Mouse (Mus musculus) kidney, embryonic 14.5 days (tissue): ENCODE measurements around the gene Mybpc3. TPM values are rescaled to one million over a fixed set of nuclear protein-coding genes. Genes with fewer than 3 reads are reported as not detected.

Source experiments
- ATAC-seq: fragments of 200-750 bp; cut with Nextera tagmentation; 2 replicates; pipeline ENCODE4 v1.8.0; 2017; ENCODE audit warnings: moderate number of reproducible peaks, mild to moderate bottlenecking, moderate TSS enrichment, moderate library complexity; ENCODE audit not compliant: low FRiP score, low TSS enrichment
- H3K27ac ChIP-seq: fragments of 300-500 bp; sonication (generic); 2 replicates; pipeline ENCODE4 v1.5.1; 2014; ENCODE audit warnings: low read depth, mild to moderate bottlenecking, low read length, moderate library complexity, mixed read lengths
- H3K27me3 ChIP-seq: fragments of 300-500 bp; sonication (generic); 2 replicates; pipeline ENCODE4 v1.6.1; 2014; ENCODE audit warnings: mild to moderate bottlenecking, low read length; ENCODE audit not compliant: control insufficient read depth, insufficient read depth
- H3K36me3 ChIP-seq: fragments of 300-500 bp; sonication (generic); 2 replicates; pipeline ENCODE4 v1.6.1; 2014; ENCODE audit warnings: low read length, mixed read lengths; ENCODE audit not compliant: control insufficient read depth, insufficient read depth
- H3K4me1 ChIP-seq: fragments of 300-500 bp; sonication (generic); 2 replicates; pipeline ENCODE4 v1.6.1; 2014; ENCODE audit warnings: low read length, mixed read lengths; ENCODE audit not compliant: control insufficient read depth, insufficient read depth
- H3K4me2 ChIP-seq: fragments of 300-500 bp; sonication (generic); replicated peaks from 2 replicates; pipeline ENCODE4 v1.6.1; 2014; ENCODE audit warnings: low read depth, mild to moderate bottlenecking, low read length
- H3K4me3 ChIP-seq: fragments of 300-500 bp; sonication (generic); 2 replicates; pipeline ENCODE4 v1.5.1; 2014; ENCODE audit warnings: mild to moderate bottlenecking, low read length
- H3K9ac ChIP-seq: fragments of 300-500 bp; sonication (generic); 2 replicates; pipeline ENCODE4 v1.6.1; 2014; ENCODE audit warnings: low read depth, mild to moderate bottlenecking, low read length, moderate library complexity
- H3K9me3 ChIP-seq: fragments of 300-500 bp; sonication (generic); 2 replicates; pipeline ENCODE4 v1.6.1; 2016; ENCODE audit warnings: low read length; ENCODE audit not compliant: control insufficient read depth
- WGBS: fragments of 180-500 bp; shearing (Covaris S2); extraction: QIAGEN DNeasy Blood & Tissue Kit; methylation state at CpG from one replicate; pipeline ENCODE4 v1.1.7; 2014; 5-methylcytosine and 5-hydroxymethylcytosine counted together
- polyA plus RNA-seq: library from polyadenylated mRNA; unstranded; fragments of >200 nt; fragmentation: Nextera tagmentation; extraction: Ambion mirVana; gene quantifications from 2 replicates; pipeline ENCODE4 v1.2.1, GENCODE M21; 2014

Mybpc3 gene
- polyA plus RNA-seq, 1 experiment from 2014 or later: not detected

DNA sequence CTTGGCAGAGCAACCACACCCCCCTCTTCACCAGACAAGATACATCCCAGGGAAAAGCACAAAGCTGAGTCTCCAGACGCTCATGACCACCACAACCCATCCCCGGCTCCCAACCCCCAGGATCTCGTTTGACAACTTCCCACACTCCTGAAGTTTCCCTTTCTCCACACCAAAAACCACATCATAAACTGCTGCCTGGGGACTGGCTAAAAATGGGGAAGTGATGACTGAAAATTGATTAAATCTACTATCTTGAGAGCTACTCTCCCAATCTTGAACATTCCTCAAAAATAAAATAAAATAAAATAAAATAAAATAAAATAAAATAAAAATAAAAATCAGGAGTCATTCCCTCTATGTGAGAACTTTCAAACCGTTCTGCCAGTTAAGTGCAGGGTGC is 45.0 kb downstream of the Mybpc3 start:
- ATAC-seq: no peak
- Histone ChIP-seq H3K27ac (no peak overlapping the region), H3K27me3 (no peaks in the 10 kb centered on the region), H3K36me3 (peaks cover 15% of the 10 kb centered on the region), H3K4me2 (no peak overlapping the region), H3K4me1 (no peaks in the 10 kb centered on the region), H3K9ac (no peak overlapping the region), H3K9me3 (no peaks in the 10 kb centered on the region), H3K4me3 (no peak overlapping the region)
- 80% methylated on average over 4 of the region's 4 CpGs for WGBS

DNA sequence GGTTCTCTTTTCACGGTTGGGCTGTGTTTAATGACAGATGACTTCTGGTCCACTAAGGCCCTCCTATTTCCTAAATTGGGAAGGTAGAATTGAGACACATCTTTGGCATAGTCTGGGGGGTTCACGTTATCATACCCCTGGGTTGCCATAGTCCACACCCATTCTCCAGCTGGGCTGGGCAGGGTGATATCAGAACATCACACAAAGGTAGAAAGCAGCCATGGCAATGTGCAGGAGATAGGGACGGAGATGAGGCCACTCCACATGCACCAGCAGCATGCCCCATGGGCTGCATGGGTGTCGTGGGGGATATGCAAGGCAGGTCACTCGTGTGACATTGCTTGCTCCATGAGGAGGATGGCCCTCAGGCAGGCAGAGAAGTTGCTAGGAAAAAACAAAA is 45.6 kb downstream of the Mybpc3 start:
- Histone ChIP-seq H3K9me3 (no peaks in the 10 kb centered on the region), H3K4me3 (no peak overlapping the region), H3K27ac (no peak overlapping the region), H3K27me3 (no peaks in the 10 kb centered on the region), H3K36me3 (peaks cover 13% of the 10 kb centered on the region), H3K9ac (no peak overlapping the region), H3K4me2 (no peak overlapping the region), H3K4me1 (no peaks in the 10 kb centered on the region)
- ATAC-seq: no peak
- 75% methylated on average over 5 of the region's 5 CpGs for WGBS

DNA sequence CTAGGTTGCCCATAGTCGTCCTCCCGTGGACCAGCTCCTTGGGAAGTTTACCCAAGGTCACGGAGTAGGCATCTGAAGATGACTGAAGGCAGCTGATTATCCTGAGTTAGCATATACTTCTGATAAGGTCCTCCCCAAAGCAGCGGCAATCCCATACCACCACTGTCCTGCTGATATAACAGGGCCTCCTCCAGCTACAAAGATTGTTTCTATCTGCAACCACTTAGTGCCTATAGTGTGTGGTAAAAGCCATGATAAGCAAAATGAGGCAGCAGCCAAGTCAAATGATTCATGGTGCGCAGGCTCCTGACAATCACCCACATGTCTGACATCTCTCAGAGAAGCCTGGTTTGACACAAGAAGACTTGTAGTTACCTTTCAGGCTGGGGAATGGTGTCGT is 47.0 kb downstream of the Mybpc3 start:
- ATAC-seq: no peak
- WGBS: 92% methylated on average over 6 of the region's 6 CpGs

DNA sequence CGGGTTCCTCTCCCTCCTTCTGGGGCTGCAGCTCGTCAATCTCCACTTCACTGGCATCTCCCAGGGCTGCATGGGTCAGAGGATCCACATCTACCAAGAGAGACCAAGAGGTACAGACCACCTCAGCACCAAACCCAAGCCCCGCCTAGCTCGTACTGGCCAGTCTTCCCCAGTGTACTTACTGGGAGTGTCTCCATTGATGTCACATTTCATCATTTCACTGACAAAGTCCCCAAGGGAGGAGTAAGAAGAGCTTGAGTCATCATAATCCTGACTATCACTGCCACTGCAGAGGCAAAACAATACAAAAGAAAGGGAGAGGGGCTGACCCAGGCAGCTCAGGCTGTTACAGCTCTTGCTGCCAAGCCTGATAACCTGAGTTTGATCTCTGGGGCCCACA is 49.7 kb downstream of the Mybpc3 start:
- H3K4me3 ChIP-seq: no peak overlapping the region

More for the DNA sequence above, 47.0 kb downstream of the Mybpc3 start:
- no peaks in the 10 kb centered on the region for H3K27me3 ChIP-seq
- no peak overlapping the region for H3K4me3 ChIP-seq
- no peaks in the 10 kb centered on the region for H3K4me1 ChIP-seq
- H3K4me2 ChIP-seq: no peak overlapping the region
- no peaks in the 10 kb centered on the region for H3K9me3 ChIP-seq
- no peak overlapping the region for H3K9ac ChIP-seq
- H3K36me3 ChIP-seq: peaks cover 14% of the 10 kb centered on the region
- no peak overlapping the region for H3K27ac ChIP-seq

DNA sequence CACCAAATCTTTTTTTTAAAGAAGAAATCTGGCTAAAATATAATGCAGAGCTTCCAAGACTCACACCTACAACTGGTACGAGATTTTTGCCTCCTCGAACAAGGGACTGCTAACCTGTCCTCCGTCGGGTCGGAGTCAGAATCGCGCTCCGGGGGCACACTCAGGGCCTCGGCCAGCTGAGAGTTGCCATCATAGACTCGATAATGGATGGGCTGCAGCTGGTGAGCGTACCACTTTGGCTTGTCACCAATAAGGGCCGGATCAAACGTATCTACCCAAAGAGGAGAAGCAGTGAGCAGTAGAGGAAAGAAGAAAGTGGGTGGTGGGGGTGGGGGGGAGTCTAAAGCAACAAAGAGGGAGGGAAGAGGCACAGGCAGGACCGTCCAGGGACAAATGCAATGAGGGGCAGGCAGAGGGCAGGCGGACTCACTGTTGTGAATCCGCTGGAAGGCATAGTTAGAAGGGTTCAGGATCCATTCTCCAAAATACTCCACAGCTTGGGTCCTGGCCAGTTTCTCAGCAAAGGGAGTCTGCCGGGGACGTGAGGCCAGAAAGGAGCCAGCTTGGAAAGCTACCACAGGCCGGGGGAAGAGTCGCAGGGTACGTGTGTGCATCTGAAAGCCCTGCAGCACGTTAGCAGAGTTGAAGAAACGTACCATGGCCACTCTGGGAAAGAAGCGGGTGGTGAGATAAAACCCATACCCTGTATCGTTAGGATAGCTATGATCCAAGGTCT is 51.8 kb downstream of the Mybpc3 start:
- H3K27ac ChIP-seq: no peak overlapping the region
- no peak for ATAC-seq
- no peak overlapping the region for H3K4me3 ChIP-seq
- no peaks in the 10 kb centered on the region for H3K9me3 ChIP-seq
- peaks cover 13% of the 10 kb centered on the region for H3K36me3 ChIP-seq
- H3K27me3 ChIP-seq: no peaks in the 10 kb centered on the region
- no peak overlapping the region for H3K4me2 ChIP-seq
- H3K9ac ChIP-seq: no peak overlapping the region
- 84% methylated on average over 25 of the region's 25 CpGs for WGBS
- H3K4me1 ChIP-seq: no peaks in the 10 kb centered on the region

More for the DNA sequence above, 49.7 kb downstream of the Mybpc3 start:
- Histone ChIP-seq H3K27me3 (no peaks in the 10 kb centered on the region), H3K36me3 (peaks cover 17% of the 10 kb centered on the region), H3K27ac (no peak overlapping the region), H3K4me2 (no peak overlapping the region), H3K9ac (no peak overlapping the region), H3K9me3 (no peaks in the 10 kb centered on the region), H3K4me1 (no peaks in the 10 kb centered on the region)
- ATAC-seq: no peak
- 81% methylated on average over 4 of the region's 4 CpGs for whole genome bisulfite sequencing

DNA sequence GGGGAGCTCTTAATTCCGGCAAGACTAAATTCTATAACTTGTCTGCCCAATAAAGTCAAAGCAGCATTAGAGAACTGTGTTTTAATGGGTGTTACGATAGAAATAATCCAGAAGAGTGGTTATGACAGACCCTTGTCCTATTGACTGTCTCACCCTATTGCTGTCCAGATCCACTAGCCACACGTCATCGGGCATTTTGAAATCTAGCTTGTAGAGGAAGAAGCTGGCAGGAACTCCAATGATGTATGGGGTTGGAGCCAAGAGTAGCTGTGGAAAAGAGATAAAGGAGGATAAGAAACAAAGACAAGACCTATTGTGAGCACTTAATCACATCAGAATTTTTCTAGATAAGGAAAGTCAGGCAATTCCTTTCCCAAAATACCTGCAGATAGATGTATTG is 57.5 kb downstream of the Mybpc3 start:
- H3K36me3 ChIP-seq: no peaks in the 10 kb centered on the region; the same call in 1 of the 2 replicates
- H3K27me3 ChIP-seq: no peaks in the 10 kb centered on the region
- H3K27ac ChIP-seq: no peak overlapping the region
- no peak overlapping the region for H3K4me3 ChIP-seq
- no peaks in the 10 kb centered on the region for H3K9me3 ChIP-seq
- no peaks in the 10 kb centered on the region for H3K4me1 ChIP-seq
- H3K4me2 ChIP-seq: no peak overlapping the region
- H3K9ac ChIP-seq: no peak overlapping the region
- 93% methylated on average over 4 of the region's 4 CpGs for WGBS
- no peak for ATAC-seq

DNA sequence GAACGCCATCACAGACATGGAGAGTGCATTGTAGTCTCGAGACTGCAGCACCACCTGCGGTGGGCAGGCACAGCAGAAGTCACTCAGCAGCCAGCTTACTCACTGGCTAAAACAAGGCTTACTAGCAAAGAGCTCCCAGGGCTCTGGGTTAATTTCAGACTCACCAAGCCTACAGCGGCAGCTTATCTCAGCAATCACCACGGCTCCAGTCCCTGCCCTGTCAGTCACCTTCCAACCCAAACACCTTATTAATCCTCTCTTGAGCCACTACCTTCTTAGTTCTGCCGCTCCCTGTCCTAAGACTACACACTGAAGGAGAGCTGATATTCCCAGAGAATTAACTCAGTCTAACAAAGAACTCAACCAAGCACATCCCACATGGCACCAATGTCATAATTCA is 58.3 kb downstream of the Mybpc3 start:
- Histone ChIP-seq H3K27ac (no peak overlapping the region), H3K9ac (no peak overlapping the region), H3K27me3 (no peaks in the 10 kb centered on the region), H3K4me1 (no peaks in the 10 kb centered on the region), H3K9me3 (no peaks in the 10 kb centered on the region), H3K4me3 (no peak overlapping the region), H3K4me2 (no peak overlapping the region), H3K36me3 (no peaks in the 10 kb centered on the region; the same call in 1 of the 2 replicates)
- 85% methylated on average over 6 of the region's 6 CpGs for WGBS
- ATAC-seq: no peak

DNA sequence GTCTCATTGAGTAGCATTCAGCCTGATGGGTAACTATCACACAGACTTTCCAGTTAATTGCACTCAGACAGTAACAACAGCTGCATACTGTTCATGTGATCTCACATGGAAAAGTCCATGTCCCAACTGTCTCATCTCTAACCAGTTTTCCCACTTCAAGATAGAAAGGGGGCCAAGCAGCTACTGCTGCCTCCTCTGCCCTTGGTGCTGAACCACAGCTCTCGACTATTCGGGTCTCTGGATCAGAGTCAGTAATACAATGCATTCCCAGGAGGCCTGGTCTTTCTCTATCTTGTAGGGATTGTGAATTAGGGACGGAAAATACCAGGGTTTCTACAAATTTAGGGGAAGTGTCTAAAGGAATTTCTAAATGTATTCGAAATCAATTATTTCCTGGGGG is 61.9 kb downstream of the Mybpc3 start:
- Histone ChIP-seq H3K4me3 (no peak overlapping the region), H3K4me1 (0 out of 2 replicates have a peak, but pooled peaks cover 6% of the 10 kb centered on the region), H3K9ac (no peak overlapping the region), H3K36me3 (no peaks in the 10 kb centered on the region), H3K9me3 (no peaks in the 10 kb centered on the region), H3K27me3 (no peaks in the 10 kb centered on the region), H3K4me2 (no peak overlapping the region), H3K27ac (no peak overlapping the region)
- no peak for ATAC-seq
- WGBS: 40% methylated on average over 4 of the region's 4 CpGs

DNA sequence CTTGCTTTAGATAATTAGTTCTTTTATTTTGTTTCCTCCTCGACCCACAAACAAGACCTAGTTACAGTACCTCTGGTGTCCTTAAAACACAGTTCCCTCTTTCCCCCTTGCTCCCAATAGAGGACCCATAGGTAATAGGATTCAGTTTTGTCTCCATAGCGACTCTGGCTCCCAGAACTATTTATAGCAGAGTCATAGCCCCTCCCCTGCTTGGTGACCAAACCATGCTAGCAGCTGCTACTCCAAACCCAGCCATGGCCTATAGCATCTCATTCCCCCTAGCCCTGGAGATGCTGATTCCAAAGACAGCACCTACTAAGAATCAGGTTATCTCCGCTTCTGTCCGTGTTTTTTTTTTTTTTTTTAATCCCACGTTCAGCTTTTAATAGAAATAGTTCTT is 62.8 kb downstream of the Mybpc3 start:
- Histone ChIP-seq H3K27ac (no peak overlapping the region), H3K27me3 (no peaks in the 10 kb centered on the region), H3K4me1 (0 out of 2 replicates have a peak, but pooled peaks cover 6% of the 10 kb centered on the region), H3K4me2 (no peak overlapping the region), H3K9me3 (no peaks in the 10 kb centered on the region), H3K36me3 (no peaks in the 10 kb centered on the region), H3K9ac (no peak overlapping the region), H3K4me3 (no peak overlapping the region)
- ATAC-seq: no peak
- 79% methylated on average over 5 of the region's 5 CpGs for WGBS
